Mouse (Mus musculus) E14TG2a.4 (cell line): ENCODE measurements around the gene Depdc7.

ENCODE experiments used
- H3K27me3 ChIP-seq: 2 replicates; pipeline ENCODE4 v1.6.1; 2014; ENCODE audit warnings: low read length, control low read depth; ENCODE audit not compliant: insufficient read depth
- H3K36me3 ChIP-seq: 2 replicates; pipeline ENCODE4 v1.6.1; 2014; ENCODE audit warnings: low read length, control low read depth; ENCODE audit not compliant: insufficient read depth
- H3K4me1 ChIP-seq: replicated peaks from 2 replicates; pipeline ENCODE4 v1.6.1; 2014; ENCODE audit warnings: low read depth, low read length, control low read depth
- H3K4me3 ChIP-seq: replicated peaks from 2 replicates; pipeline ENCODE4 v1.5.1; 2014; ENCODE audit warnings: mild to moderate bottlenecking, low read length
- H3K9me3 ChIP-seq: 2 replicates; pipeline ENCODE4 v1.6.1; 2014; ENCODE audit warnings: low read length, control low read depth
- CTCF ChIP-seq: conservative IDR thresholded peaks from 2 replicates; pipeline ENCODE4 v1.5.1; 2014; ENCODE audit warnings: low read length
- NANOG ChIP-seq: IDR thresholded peaks from 2 replicates; pipeline ENCODE4 v1.6.1; 2014; ENCODE audit warnings: borderline replicate concordance, low read length, mixed read lengths
- POU5F1 ChIP-seq: IDR thresholded peaks from 2 replicates; pipeline ENCODE4 v1.6.1; 2014; ENCODE audit warnings: low read length, borderline replicate concordance

Gene Depdc7

GRCm38 (mm10) chr2:104687261-104687660, 55.4 kb downstream of the Depdc7 start:
- Histone ChIP-seq H3K9me3 (no peaks in the 10 kb centered on the region), H3K36me3 (no peaks in the 10 kb centered on the region), H3K27me3 (peaks cover 17% of the 10 kb centered on the region), H3K4me3 (no peak overlapping the region), H3K4me1 (peaks cover 14% of the 10 kb centered on the region)
- no peak for TF ChIP-seq NANOG
- no peak for TF ChIP-seq POU5F1
- TF ChIP-seq CTCF, result no peak

- no peak for TF ChIP-seq NANOG
- peak; percentile 75 for TF ChIP-seq CTCF
- TF ChIP-seq POU5F1, result no peak
- H3K4me1 ChIP-seq, result peaks cover 25% of the 10 kb centered on the region
- peaks cover 31% of the 10 kb centered on the region for H3K27me3 ChIP-seq
- H3K4me3 ChIP-seq, result no peak overlapping the region
- H3K9me3 ChIP-seq, result no peaks in the 10 kb centered on the region
- no peaks in the 10 kb centered on the region for H3K36me3 ChIP-seq
These were observed 57.3 kb downstream of the Depdc7 start for GRCm38 (mm10) chr2:104685418-104685817.

- H3K4me1 ChIP-seq, result peaks cover 25% of the 10 kb centered on the region
- no peak for TF ChIP-seq POU5F1
- no peak for TF ChIP-seq CTCF
- no peak for TF ChIP-seq NANOG
- no peaks in the 10 kb centered on the region for H3K36me3 ChIP-seq
- H3K4me3 ChIP-seq, result no peak overlapping the region
- H3K27me3 ChIP-seq, result peaks cover 35% of the 10 kb centered on the region
- H3K9me3 ChIP-seq, result no peaks in the 10 kb centered on the region
These were observed 57.9 kb downstream of the Depdc7 start for GRCm38 (mm10) chr2:104684771-104685170.

- peaks cover 11% of the 10 kb centered on the region for H3K4me1 ChIP-seq
- TF ChIP-seq NANOG (no peak), POU5F1 (no peak), CTCF (no peak)
- H3K36me3 ChIP-seq, result no peaks in the 10 kb centered on the region
- H3K9me3 ChIP-seq, result no peaks in the 10 kb centered on the region
- H3K4me3 ChIP-seq, result no peak overlapping the region
- H3K27me3 ChIP-seq, result peaks cover 18% of the 10 kb centered on the region
These were observed 65.4 kb downstream of the Depdc7 start for GRCm38 (mm10) chr2:104677326-104677725.
